Mouse (Mus musculus): ENCODE measurements at regions not wholly inside any gene's neighbourhood (a gene's known extent, or its start where the extent isn't known, plus 50 kb on each side); places are given as distances from the start of the nearest gene placed in this dataset.

DNA sequence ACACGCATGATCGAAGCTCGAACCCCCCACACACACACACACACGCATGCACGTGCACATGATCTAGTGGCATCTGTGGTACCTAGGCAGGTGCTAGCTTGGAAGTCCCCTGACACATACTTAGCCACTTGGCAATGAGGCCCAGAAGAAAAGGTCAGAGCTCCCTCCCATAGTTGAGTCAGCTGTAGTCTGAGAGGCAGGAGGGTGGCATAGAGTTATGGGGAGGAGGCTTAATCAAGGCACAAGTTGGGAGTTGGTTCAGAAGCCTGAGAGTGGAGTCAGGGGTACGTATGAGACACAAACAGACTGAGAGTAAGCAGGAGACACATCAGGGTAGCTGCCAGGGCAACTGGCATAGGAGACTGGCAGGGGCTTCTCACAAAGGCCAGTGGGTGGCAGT lies 103.0 kb upstream of the Mvb12b start:
- TF ChIP-seq NANOG (IDR thresholded peaks at IDR 0.05; ENCODE audit: borderline replicate concordance, low read length) (no peak), CTCF (conservative IDR thresholded peaks at IDR 0.05; ENCODE audit: low read length) (no peak)

Measured in E14TG2a.4 (cell line).